Mouse (Mus musculus): ENCODE data around the gene Gm26657.

The Gm26657 gene

DNA sequence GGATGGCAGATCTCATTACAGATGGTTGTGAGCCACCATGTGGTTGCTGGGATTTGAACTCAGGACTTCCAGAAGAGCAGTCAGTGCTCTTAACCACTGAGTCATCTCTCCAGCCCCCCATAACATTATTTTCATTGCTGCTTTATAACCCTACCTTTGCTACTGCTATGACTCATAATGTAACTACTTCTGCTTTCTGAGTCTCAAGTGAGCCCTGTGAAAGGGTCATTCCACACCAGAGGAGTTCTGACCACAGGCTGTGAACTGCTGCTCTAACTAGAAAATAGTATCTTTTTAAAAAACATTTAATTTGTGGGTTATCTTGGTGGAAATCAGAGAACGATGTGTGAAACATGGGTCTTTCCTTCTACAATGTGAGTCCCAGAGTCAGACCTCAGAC lies 17.8 kb downstream of the Gm26657 start:
- DNase-seq (ENCODE audit: low read depth, low spot score), result no peak

DNA sequence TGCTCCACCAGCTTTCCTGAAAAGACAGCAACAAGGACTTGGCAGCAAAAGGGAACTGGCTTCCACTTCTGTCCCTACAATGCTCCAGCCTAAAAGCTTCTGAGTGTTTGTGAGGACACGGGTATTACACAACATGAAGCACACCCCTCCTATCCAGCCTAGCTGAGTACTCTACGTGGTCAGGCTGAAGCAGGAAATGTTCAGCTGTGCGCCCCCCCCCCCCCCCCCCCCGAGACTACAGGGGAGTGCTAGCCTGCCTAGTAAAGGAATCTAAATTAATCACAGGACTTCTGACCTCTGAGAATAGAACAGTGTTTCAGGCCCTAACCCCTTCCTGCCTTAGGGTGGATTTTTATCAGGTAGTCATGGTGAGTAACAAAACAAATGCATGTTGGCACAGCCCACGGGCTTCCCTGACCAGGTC lies 28.0 kb downstream of the Gm26657 start:
- no peak for DNase-seq (ENCODE audit: low read depth, low spot score)

GRCm38 (mm10) chr4:56768913-56769312 lies 29.0 kb downstream of the Gm26657 start:
- DNase-seq (ENCODE audit: low read depth, low spot score), result no peak

GRCm38 (mm10) chr4:56771065-56771464 lies 31.2 kb downstream of the Gm26657 start:
- no peak for DNase-seq (ENCODE audit: low read depth, low spot score)
